In genomic region chr2:132652476-132652875, GRCm38 (mm10) we compare ENCODE assay signal across 9 mouse cellular contexts. TPM values are rescaled to one million over a fixed set of nuclear protein-coding genes. Genes with fewer than 3 reads are reported as not detected.
DNase-seq lines count a peak whose midpoint lies in the region; ATAC-seq lines count a peak whose summit lies in the region.
"Had no signal": no experiment of that assay in that cellular context is flagged by ENCODE, and none has a peak within 500 bp of the region (broad histone marks: within the 10 kb centered on the region; RNA-seq: fewer than 3 reads in every experiment).

No protein-coding gene starts in this region.

- H3K9me3 ChIP-seq in hindbrain, embryonic 11.5 days (ENCODE audit: control insufficient read depth, low read length): no peaks in the 10 kb centered on the region
- no peaks in the 10 kb centered on the region for H3K9me3 ChIP-seq in hindbrain, embryonic 14.5 days (ENCODE audit: control insufficient read depth, low read length)
- no peaks in the 10 kb centered on the region for H3K9me3 ChIP-seq in heart, embryonic 11.5 days (replicated peaks; ENCODE audit: control insufficient read depth, low read length)

- H3K4me2 ChIP-seq in hindbrain, embryonic 11.5 days (replicated peaks; ENCODE audit: low read depth, low read length): no peak overlapping the region
- H3K4me2 ChIP-seq in hindbrain, embryonic 14.5 days (replicated peaks): no peak overlapping the region
- H3K4me2 ChIP-seq in heart, embryonic 11.5 days: no peak overlapping the region

- H3K36me3 ChIP-seq in hindbrain, embryonic 11.5 days (ENCODE audit: control insufficient read depth, insufficient read depth, low read length): no peaks in the 10 kb centered on the region
- no peaks in the 10 kb centered on the region for H3K36me3 ChIP-seq in hindbrain, embryonic 14.5 days (replicated peaks; ENCODE audit: control insufficient read depth, insufficient read depth)
- H3K36me3 ChIP-seq in heart, embryonic 11.5 days (ENCODE audit: control insufficient read depth, insufficient read depth, low read length): no peaks in the 10 kb centered on the region

- H3K9ac ChIP-seq in hindbrain, embryonic 11.5 days (ENCODE audit: low read depth, low read length): no peak overlapping the region
- H3K9ac ChIP-seq in hindbrain, embryonic 14.5 days: no peak overlapping the region
- no peak overlapping the region for H3K9ac ChIP-seq in heart, embryonic 11.5 days (ENCODE audit: low read depth, low read length)

- ATAC-seq in hindbrain, embryonic 11.5 days (ENCODE audit: low FRiP score): no peak
- ATAC-seq in hindbrain, embryonic 14.5 days (ENCODE audit: low FRiP score): no peak
- ATAC-seq in heart, embryonic 11.5 days (replicated peaks; ENCODE audit: insufficient number of reproducible peaks, low FRiP score, low TSS enrichment): no peak

- no peak overlapping the region for H3K27ac ChIP-seq in hindbrain, embryonic 11.5 days (ENCODE audit: low read depth, low read length)
- no peak overlapping the region for H3K27ac ChIP-seq in hindbrain, embryonic 14.5 days
- H3K27ac ChIP-seq in heart, embryonic 11.5 days (ENCODE audit: low read depth, low read length): no peak overlapping the region

- 66% methylated on average over 10 of the region's 10 CpGs for WGBS in hindbrain, embryonic 11.5 days
- 69% methylated on average over 10 of the region's 10 CpGs for WGBS in hindbrain, embryonic 14.5 days
- WGBS in heart, embryonic 11.5 days (ENCODE audit: insufficient replicate concordance): 55% methylated on average over 10 of the region's 10 CpGs

- no peak overlapping the region for H3K4me3 ChIP-seq in hindbrain, embryonic 11.5 days (ENCODE audit: low read depth, low read length)
- no peak overlapping the region for H3K4me3 ChIP-seq in hindbrain, embryonic 14.5 days (replicated peaks; ENCODE audit: low read length)
- no peak overlapping the region for H3K4me3 ChIP-seq in heart, embryonic 11.5 days (ENCODE audit: low read depth, low read length)

- peak; percentile 11 for DNase-seq in hindbrain, embryonic 11.5 days (ENCODE audit: low spot score)
- DNase-seq in hindbrain, embryonic 14.5 days (ENCODE audit: low spot score): no peak
- DNase-seq in adrenal gland, postnatal 14 days: peak; percentile 76
- DNase-seq in kidney, adult 18-20 months: peak; percentile 30
- DNase-seq in neural tube, embryonic 10.5 days (ENCODE audit: extremely low spot score, low spot score): peak; percentile 32
- DNase-seq in layer of hippocampus, postnatal 14 days (ENCODE audit: low spot score in 2 of 2): no peak
- DNase-seq in MN1 (ENCODE audit: low spot score): no peak

- no peaks in the 10 kb centered on the region for H3K4me1 ChIP-seq in hindbrain, embryonic 11.5 days (replicated peaks; ENCODE audit: control insufficient read depth, insufficient read depth, low read length)
- H3K4me1 ChIP-seq in hindbrain, embryonic 14.5 days (replicated peaks; ENCODE audit: control insufficient read depth, insufficient read depth, low read length): no peaks in the 10 kb centered on the region
- no peaks in the 10 kb centered on the region for H3K4me1 ChIP-seq in heart, embryonic 11.5 days (ENCODE audit: control insufficient read depth, insufficient read depth, low read length)

- H3K27me3 ChIP-seq in hindbrain, embryonic 11.5 days (ENCODE audit: control insufficient read depth, insufficient read depth, low read length): no peaks in the 10 kb centered on the region
- no peaks in the 10 kb centered on the region for H3K27me3 ChIP-seq in hindbrain, embryonic 14.5 days (ENCODE audit: control insufficient read depth, insufficient read depth, low read length)
- H3K27me3 ChIP-seq in heart, embryonic 11.5 days (ENCODE audit: control insufficient read depth, insufficient read depth, low read length): no peaks in the 10 kb centered on the region
- H3K27me3 ChIP-seq: CH12.LX had no signal

RNA-seq across cellular contexts. Expression of gene Shld1, which starts 34.3 kb away (rescaled TPM):
- polyA plus RNA-seq in hindbrain, embryonic 11.5 days (2014; fragmentation: Nextera tagmentation; extraction: Ambion mirVana): 18.0 and 20.0 TPM in 2 replicates
- polyA plus RNA-seq in hindbrain, embryonic 14.5 days (2014; fragmentation: Nextera tagmentation; extraction: Ambion mirVana): 21.9 and 23.3 TPM in 2 replicates
- 8.5 and 9.4 TPM in 2 replicates for total RNA-seq in adrenal gland, postnatal 14 days (2021)
- 1 to 10 TPM; 9.1 to 9.7 TPM for total RNA-seq in layer of hippocampus, postnatal 14 days (2021)
- 15.3 and 18.0 TPM in 2 replicates for polyA plus RNA-seq in heart, embryonic 11.5 days (2014; fragmentation: Nextera tagmentation; extraction: Ambion mirVana)

Comparison
In these comparisons a context has a peak if more than half of its experiments do, and no peak if none do; other contexts are left out.
1. DNase-seq: peak in hindbrain, embryonic 11.5 days (single experiment), adrenal gland, postnatal 14 days (single experiment), kidney, adult 18-20 months (single experiment) and neural tube, embryonic 10.5 days (single experiment); none in hindbrain, embryonic 14.5 days (single experiment), layer of hippocampus, postnatal 14 days (0 of 2) and MN1 (single experiment).